Mouse (Mus musculus): Measurements from ENCODE around the gene Evi2a. TPM values are rescaled to one million over a fixed set of nuclear protein-coding genes. Genes with fewer than 3 reads are reported as not detected.

Gene Evi2a
- polyA plus RNA-seq, 1 experiment from 2014 or later = 3.1 TPM

DNA sequence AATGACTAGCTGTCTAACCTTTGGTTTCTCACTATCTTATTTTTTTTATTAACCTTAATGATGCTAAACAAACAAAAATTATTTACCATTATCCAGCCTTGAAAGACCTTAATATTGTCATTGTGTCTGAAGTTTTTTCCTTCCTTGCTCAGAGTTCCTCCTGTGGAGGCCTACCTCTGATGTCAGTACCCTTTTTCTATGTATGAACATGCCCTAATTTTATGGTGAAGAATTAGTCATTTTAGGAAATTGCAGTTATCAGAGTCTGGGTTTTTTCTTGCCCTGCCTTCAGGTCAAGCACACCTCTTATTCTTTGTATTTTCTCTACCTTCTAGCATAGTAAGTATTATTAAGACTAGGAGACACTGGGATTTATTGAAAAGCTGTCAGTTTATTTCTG is 45.7 kb downstream of the Evi2a start:
- no peak for ATAC-seq
- H3K27ac ChIP-seq (ENCODE audit: low read depth, low read length) = no peak overlapping the region
- no peaks in the 10 kb centered on the region for H3K4me1 ChIP-seq (ENCODE audit: control insufficient read depth, insufficient read depth, low read depth, low read length)
- no peaks in the 10 kb centered on the region for H3K9me3 ChIP-seq (ENCODE audit: control insufficient read depth, low read length)
- no peak overlapping the region for H3K4me3 ChIP-seq (ENCODE audit: low read length)
- H3K27me3 ChIP-seq (replicated peaks; ENCODE audit: control insufficient read depth, insufficient read depth, low read length) = no peaks in the 10 kb centered on the region
- H3K36me3 ChIP-seq (ENCODE audit: control insufficient read depth, insufficient read depth, low read length) = peaks cover 11% of the 10 kb centered on the region; the same call in 1 of the 2 replicates
- no peak overlapping the region for H3K9ac ChIP-seq (ENCODE audit: low read depth, low read length)
- H3K4me2 ChIP-seq (ENCODE audit: low read length) = no peak overlapping the region

DNA sequence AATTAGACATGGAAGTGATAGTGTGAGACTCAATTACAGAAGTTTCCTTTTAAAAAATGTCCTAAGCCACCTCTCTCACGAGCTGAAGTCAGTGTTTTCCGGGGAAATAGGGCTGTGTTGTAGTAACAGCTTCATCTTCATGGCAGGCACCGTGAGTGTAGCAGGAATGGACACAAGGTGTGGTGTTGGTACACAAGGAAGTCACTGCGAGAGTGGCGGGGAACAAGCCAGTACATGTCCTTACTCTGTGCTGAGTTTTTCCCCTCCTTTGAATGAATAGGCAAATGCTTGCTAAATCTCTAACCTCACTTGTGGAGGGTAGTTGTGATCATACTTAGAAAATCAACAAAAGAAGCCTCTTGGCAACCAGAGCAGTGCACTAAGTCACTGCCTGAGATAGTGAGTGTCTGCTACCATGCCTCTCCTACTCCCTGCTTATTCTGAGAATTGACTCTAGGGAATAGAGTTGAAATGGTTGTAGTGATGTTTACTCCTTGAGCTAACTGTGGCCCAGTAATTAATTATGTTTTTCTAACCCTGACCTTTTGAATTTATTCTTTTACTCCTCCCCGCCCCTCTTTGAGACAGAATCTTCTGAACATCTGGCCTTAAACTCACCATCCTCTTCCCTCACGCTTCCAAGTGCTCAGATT is 46.4 kb downstream of the Evi2a start:
- Histone ChIP-seq H3K4me2 (ENCODE audit: low read length) (no peak overlapping the region), H3K9me3 (ENCODE audit: control insufficient read depth, low read length) (no peaks in the 10 kb centered on the region), H3K9ac (ENCODE audit: low read depth, low read length) (no peak overlapping the region), H3K4me1 (ENCODE audit: control insufficient read depth, insufficient read depth, low read depth, low read length) (no peaks in the 10 kb centered on the region), H3K36me3 (ENCODE audit: control insufficient read depth, insufficient read depth, low read length) (peaks cover 11% of the 10 kb centered on the region; the same call in 1 of the 2 replicates), H3K27me3 (replicated peaks; ENCODE audit: control insufficient read depth, insufficient read depth, low read length) (no peaks in the 10 kb centered on the region), H3K4me3 (ENCODE audit: low read length) (no peak overlapping the region), H3K27ac (ENCODE audit: low read depth, low read length) (no peak overlapping the region)
- 91% methylated on average over 7 of the region's 7 CpGs for WGBS
- no peak for ATAC-seq

DNA sequence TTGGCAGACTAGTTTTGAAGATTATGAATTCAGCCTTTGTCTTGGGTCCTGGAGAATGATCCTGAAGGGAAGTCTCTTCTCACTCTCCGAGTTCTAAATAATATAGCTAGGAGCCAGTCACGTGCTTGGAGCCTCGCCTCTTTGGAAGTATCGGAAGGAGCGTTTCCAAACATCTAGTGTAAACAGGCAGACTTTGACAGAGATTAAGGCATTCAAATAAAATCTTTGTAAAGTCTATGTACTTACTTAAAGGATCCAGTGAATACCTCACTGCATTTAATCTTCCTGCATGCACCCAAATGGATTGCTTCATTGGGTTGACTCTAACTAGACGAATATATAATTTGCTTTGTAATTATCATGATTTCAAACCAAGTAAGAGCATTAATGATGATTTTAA is 47.0 kb downstream of the Evi2a start:
- Histone ChIP-seq H3K4me2 (ENCODE audit: low read length) (no peak overlapping the region), H3K36me3 (ENCODE audit: control insufficient read depth, insufficient read depth, low read length) (peaks cover 13% of the 10 kb centered on the region; the same call in 1 of the 2 replicates), H3K27me3 (replicated peaks; ENCODE audit: control insufficient read depth, insufficient read depth, low read length) (no peaks in the 10 kb centered on the region), H3K9ac (ENCODE audit: low read depth, low read length) (no peak overlapping the region), H3K9me3 (ENCODE audit: control insufficient read depth, low read length) (no peaks in the 10 kb centered on the region), H3K4me1 (ENCODE audit: control insufficient read depth, insufficient read depth, low read depth, low read length) (no peaks in the 10 kb centered on the region), H3K27ac (ENCODE audit: low read depth, low read length) (no peak overlapping the region), H3K4me3 (ENCODE audit: low read length) (no peak overlapping the region)
- no peak for ATAC-seq
- 95% methylated on average over 6 of the region's 6 CpGs for WGBS

Other genes with a start within 250 kb of the Evi2a start
- not detected in 2 replicates for gene Gm9964, start 233.7 kb downstream of the Evi2a start, polyA plus RNA-seq (2015; fragmentation: Nextera tagmentation; extraction: Ambion mirVana)
- gene Nf1, start 190.9 kb downstream of the Evi2a start, polyA plus RNA-seq (2015; fragmentation: Nextera tagmentation; extraction: Ambion mirVana) = 5.1 TPM in 2 replicates
- gene Omg, start 26.5 kb downstream of the Evi2a start, polyA plus RNA-seq (2015; fragmentation: Nextera tagmentation; extraction: Ambion mirVana) = 12.5 and 17.1 TPM in 2 replicates
- 0.36 TPM in 1 of 2 replicates, not detected in the other for gene Evi2b, start 6.8 kb downstream of the Evi2a start, polyA plus RNA-seq (2015; fragmentation: Nextera tagmentation; extraction: Ambion mirVana)
- gene Evi2, start within 50 bp of the Evi2a start, polyA plus RNA-seq (2015; fragmentation: Nextera tagmentation; extraction: Ambion mirVana) = 0.39 and 0.61 TPM in 2 replicates
- 20.0 and 27.8 TPM in 2 replicates for gene Rab11fip4, start 60.6 kb upstream of the Evi2a start, polyA plus RNA-seq (2015; fragmentation: Nextera tagmentation; extraction: Ambion mirVana)